Mouse (Mus musculus): ENCODE results near the gene Gna15.

- peak in 2 of 3 experiments; percentile 41 to 47 for TF ChIP-seq MYOD1 (IDR thresholded peaks at IDR 0.05; ENCODE audit: control insufficient read depth in 1 of 3, insufficient read length in 2 of 3, low read depth in 2 of 3)
- no peak for TF ChIP-seq TCF3 (IDR thresholded peaks at IDR 0.05; ENCODE audit: insufficient read length, low read depth)
- TF ChIP-seq POLR2A (IDR thresholded peaks at IDR 0.05; ENCODE audit: insufficient read length, low read depth): no peak
- TF ChIP-seq MAX (IDR thresholded peaks at IDR 0.05; ENCODE audit: low read depth): no peak
- TF ChIP-seq TCF12 (IDR thresholded peaks at IDR 0.05; ENCODE audit: insufficient read depth, poor library complexity, severe bottlenecking): no peak
- no peak for TF ChIP-seq REST (IDR thresholded peaks at IDR 0.05; ENCODE audit: insufficient read depth, insufficient read length)
Observed at GRCm38 (mm10) chr10:81484441-81485059, 39.5 kb downstream of the Gna15 start.

All from myocyte (in vitro differentiated cells).